Mouse (Mus musculus): ENCODE data around the gene Hnrnpa2b1. TPM values are rescaled to one million over a fixed set of nuclear protein-coding genes. Genes with fewer than 3 reads are reported as not detected.
A peak's percentile ranks its signal among the peaks of the same experiment; 100 is the strongest.

The Hnrnpa2b1 gene
- polyA plus RNA-seq, 1 experiment, result 275 TPM

DNA sequence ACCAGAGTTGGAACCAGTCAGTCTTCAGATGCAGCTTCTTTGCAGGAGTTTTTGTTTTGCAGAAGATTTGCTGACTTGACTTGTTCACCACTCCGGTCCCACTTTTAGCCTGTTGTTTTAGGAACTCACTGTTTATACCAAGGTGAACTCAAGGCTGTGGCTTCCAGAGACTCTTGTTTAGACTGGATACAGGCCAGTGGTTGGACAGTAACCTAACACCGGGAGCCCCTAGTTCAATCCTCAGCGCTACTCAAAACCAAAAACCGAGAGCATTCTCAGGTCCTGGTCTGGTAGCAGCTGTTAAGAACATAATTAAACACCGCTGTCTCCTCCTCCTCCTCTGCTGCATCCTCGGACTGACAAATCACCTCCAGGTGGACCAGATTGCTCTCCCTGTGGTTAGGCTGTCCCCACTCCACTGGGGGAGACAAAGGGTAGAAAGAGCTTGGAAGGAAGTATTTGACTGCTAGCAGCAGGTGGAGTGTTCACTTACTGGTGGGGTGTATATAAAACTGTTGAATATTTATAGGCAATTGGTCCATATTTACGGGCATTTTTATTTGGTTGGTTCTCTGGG, 16.7 kb downstream of the Hnrnpa2b1 start:
- peak overlapping the region; percentile 19 for H3K4me2 ChIP-seq (ENCODE audit: low read depth)
- H3K27me3 ChIP-seq (ENCODE audit: control insufficient read depth, insufficient read depth, insufficient read length), result no peaks in the 10 kb centered on the region
- no peaks in the 10 kb centered on the region for H3K79me2 ChIP-seq (ENCODE audit: control insufficient read depth, insufficient read depth)
- TF ChIP-seq MYOD1 (IDR thresholded peaks at IDR 0.05; ENCODE audit: control insufficient read depth in 1 of 3, insufficient read length in 2 of 3, low read depth in 2 of 3) (peak in 2 of 3 experiments; percentile 74 to 78), TCF12 (IDR thresholded peaks at IDR 0.05; ENCODE audit: insufficient read depth, poor library complexity, severe bottlenecking) (no peak)
- no peak overlapping the region for H3K4me3 ChIP-seq
- no peak overlapping the region for H3ac ChIP-seq (ENCODE audit: control insufficient read depth, insufficient read length)
- H3K36me3 ChIP-seq (ENCODE audit: control insufficient read depth, insufficient read depth), result peaks cover 3% of the 10 kb centered on the region

DNA sequence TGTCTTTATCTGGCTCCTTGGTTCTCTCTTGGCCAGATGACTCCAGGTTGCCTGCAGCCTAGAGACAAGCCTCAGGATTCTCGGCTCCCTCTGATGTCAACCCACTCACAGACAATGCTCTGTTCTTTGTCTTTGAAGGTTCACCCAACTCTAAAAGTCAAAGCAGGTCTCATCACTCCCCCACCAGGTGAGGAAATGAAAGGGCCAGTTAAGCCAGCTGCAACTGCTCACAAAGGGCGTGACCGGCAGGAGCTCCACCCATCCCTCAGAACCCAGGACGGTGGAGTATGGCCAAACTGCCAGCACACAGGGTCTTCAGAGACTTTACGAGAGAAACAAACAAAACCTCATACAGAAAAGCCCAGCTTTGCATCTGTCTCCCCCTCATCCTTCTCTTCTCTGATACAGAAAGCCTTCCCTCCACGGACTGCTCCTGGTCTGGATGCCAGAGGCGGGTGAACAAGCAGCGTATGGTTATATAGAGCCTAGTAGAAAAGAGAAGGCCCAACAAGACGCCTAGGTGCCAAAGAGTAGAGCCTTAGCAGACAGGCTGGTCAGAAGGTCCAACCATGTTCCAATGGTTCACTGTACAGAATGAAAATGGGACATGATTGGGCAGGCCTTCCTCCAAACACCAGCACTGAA, 27.4 kb downstream of the Hnrnpa2b1 start:
- TF ChIP-seq MYOD1 (IDR thresholded peaks at IDR 0.05; ENCODE audit: control insufficient read depth in 1 of 3, insufficient read length in 2 of 3, low read depth in 2 of 3), result no peak
- TF ChIP-seq MYOG (IDR thresholded peaks at IDR 0.05; ENCODE audit: control insufficient read depth in 1 of 3, insufficient read depth in 1 of 3, insufficient read length in 2 of 3, low read depth in 2 of 3), result no peak
- no peak for TF ChIP-seq POLR2AphosphoS2 (IDR thresholded peaks at IDR 0.05; ENCODE audit: insufficient read length, low read depth)
- no peak for TF ChIP-seq CEBPB (IDR thresholded peaks at IDR 0.05; ENCODE audit: insufficient read depth, poor library complexity, severe bottlenecking)
- TF ChIP-seq REST (IDR thresholded peaks at IDR 0.05; ENCODE audit: insufficient read depth, insufficient read length), result no peak
- TF ChIP-seq E2F4 (IDR thresholded peaks at IDR 0.05; ENCODE audit: insufficient read depth), result no peak
- no peaks in the 10 kb centered on the region for H3K36me3 ChIP-seq (ENCODE audit: control insufficient read depth, insufficient read depth)
- H3K4me3 ChIP-seq, result no peak overlapping the region

GRCm38 (mm10) chr6:51438826-51439330, 30.8 kb downstream of the Hnrnpa2b1 start:
- no peak overlapping the region for H3ac ChIP-seq (ENCODE audit: control insufficient read depth, insufficient read length)
- no peak overlapping the region for H3K4me2 ChIP-seq (ENCODE audit: low read depth)
- TF ChIP-seq TCF3 (IDR thresholded peaks at IDR 0.05; ENCODE audit: insufficient read length, low read depth) (no peak), MYOG (IDR thresholded peaks at IDR 0.05; ENCODE audit: control insufficient read depth in 1 of 3, insufficient read depth in 1 of 3, insufficient read length in 2 of 3, low read depth in 2 of 3) (no peak), REST (IDR thresholded peaks at IDR 0.05; ENCODE audit: insufficient read depth, insufficient read length) (no peak), MYOD1 (IDR thresholded peaks at IDR 0.05; ENCODE audit: control insufficient read depth in 1 of 3, insufficient read length in 2 of 3, low read depth in 2 of 3) (peak in 1 of 3 experiments; percentile 35), USF1 (IDR thresholded peaks at IDR 0.05; ENCODE audit: low read depth) (no peak)
- H3K27me3 ChIP-seq (ENCODE audit: control insufficient read depth, insufficient read depth, insufficient read length), result peaks cover 14% of the 10 kb centered on the region
- no peak overlapping the region for H3K4me3 ChIP-seq
- no peaks in the 10 kb centered on the region for H3K36me3 ChIP-seq (ENCODE audit: control insufficient read depth, insufficient read depth)
- H3K79me2 ChIP-seq (ENCODE audit: control insufficient read depth, insufficient read depth), result no peaks in the 10 kb centered on the region

More for the DNA sequence above, 27.4 kb downstream of the Hnrnpa2b1 start:
- H3K27me3 ChIP-seq (ENCODE audit: control insufficient read depth, insufficient read depth, insufficient read length), result peaks cover 6% of the 10 kb centered on the region
- no peak overlapping the region for H3K4me2 ChIP-seq (ENCODE audit: low read depth)
- H3K79me2 ChIP-seq (ENCODE audit: control insufficient read depth, insufficient read depth), result no peaks in the 10 kb centered on the region
- H3ac ChIP-seq (ENCODE audit: control insufficient read depth, insufficient read length), result no peak overlapping the region

DNA sequence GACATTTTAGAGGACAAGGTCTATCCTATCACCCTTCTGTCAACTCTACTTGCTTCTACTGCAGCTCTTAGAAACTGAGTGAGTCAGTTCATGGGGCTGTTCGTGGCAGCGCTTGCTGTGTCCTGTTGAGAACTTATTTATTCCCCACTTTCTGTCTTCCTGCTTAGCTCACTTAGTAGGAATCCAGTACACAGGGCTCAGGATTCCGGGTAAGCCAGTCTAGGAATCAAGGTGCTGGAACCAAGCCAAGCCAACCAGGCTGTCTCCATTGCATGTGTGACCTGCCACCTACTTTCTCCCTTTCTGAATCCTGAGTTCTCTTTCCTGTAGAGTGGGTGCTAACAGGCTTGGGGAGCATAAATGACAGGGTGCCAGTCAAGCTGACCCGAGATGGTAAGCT, 32.0 kb downstream of the Hnrnpa2b1 start:
- no peaks in the 10 kb centered on the region for H3K79me2 ChIP-seq (ENCODE audit: control insufficient read depth, insufficient read depth)
- no peaks in the 10 kb centered on the region for H3K36me3 ChIP-seq (ENCODE audit: control insufficient read depth, insufficient read depth)
- H3K4me3 ChIP-seq, result no peak overlapping the region
- no peak overlapping the region for H3ac ChIP-seq (ENCODE audit: control insufficient read depth, insufficient read length)
- TF ChIP-seq CEBPB (IDR thresholded peaks at IDR 0.05; ENCODE audit: insufficient read depth, poor library complexity, severe bottlenecking) (no peak), TCF3 (IDR thresholded peaks at IDR 0.05; ENCODE audit: insufficient read length, low read depth) (no peak), E2F4 (IDR thresholded peaks at IDR 0.05; ENCODE audit: insufficient read depth) (no peak), POLR2A (IDR thresholded peaks at IDR 0.05; ENCODE audit: insufficient read length, low read depth) (no peak), SRF (IDR thresholded peaks at IDR 0.05; ENCODE audit: control insufficient read depth, insufficient read length, low read depth) (no peak), USF1 (IDR thresholded peaks at IDR 0.05; ENCODE audit: low read depth) (no peak), POLR2AphosphoS2 (IDR thresholded peaks at IDR 0.05; ENCODE audit: insufficient read length, low read depth) (no peak), MYOG (IDR thresholded peaks at IDR 0.05; ENCODE audit: control insufficient read depth in 1 of 3, insufficient read depth in 1 of 3, insufficient read length in 2 of 3, low read depth in 2 of 3) (no peak), REST (IDR thresholded peaks at IDR 0.05; ENCODE audit: insufficient read depth, insufficient read length) (no peak), MYOD1 (IDR thresholded peaks at IDR 0.05; ENCODE audit: control insufficient read depth in 1 of 3, insufficient read length in 2 of 3, low read depth in 2 of 3) (no peak), MAX (IDR thresholded peaks at IDR 0.05; ENCODE audit: low read depth) (no peak), TCF12 (IDR thresholded peaks at IDR 0.05; ENCODE audit: insufficient read depth, poor library complexity, severe bottlenecking) (no peak)
- peaks cover 26% of the 10 kb centered on the region for H3K27me3 ChIP-seq (ENCODE audit: control insufficient read depth, insufficient read depth, insufficient read length)
- no peak overlapping the region for H3K4me2 ChIP-seq (ENCODE audit: low read depth)

DNA sequence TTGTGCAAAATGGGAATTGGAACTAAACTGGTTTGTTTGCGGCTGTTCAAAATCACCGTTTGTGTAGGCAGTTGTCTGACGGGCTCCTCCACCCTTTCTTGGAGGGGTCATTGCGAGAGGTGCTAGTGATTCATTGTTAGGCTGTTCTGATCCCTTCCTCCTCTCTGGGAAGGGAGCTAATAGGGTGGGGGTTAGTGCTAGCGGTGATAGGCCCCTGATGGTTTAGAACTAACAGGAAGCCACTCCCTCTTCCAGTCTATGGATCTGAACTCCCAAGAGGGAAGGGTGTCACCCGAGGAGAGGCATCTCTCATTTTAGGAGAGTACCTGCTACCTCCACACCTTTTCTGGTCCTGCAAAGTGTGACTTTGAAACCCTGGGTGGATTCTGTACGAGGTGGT, 35.4 kb downstream of the Hnrnpa2b1 start:
- no peak overlapping the region for H3K4me2 ChIP-seq (ENCODE audit: low read depth)
- no peak overlapping the region for H3K4me3 ChIP-seq
- H3K36me3 ChIP-seq (ENCODE audit: control insufficient read depth, insufficient read depth), result no peaks in the 10 kb centered on the region
- no peaks in the 10 kb centered on the region for H3K79me2 ChIP-seq (ENCODE audit: control insufficient read depth, insufficient read depth)
- no peak overlapping the region for H3ac ChIP-seq (ENCODE audit: control insufficient read depth, insufficient read length)
- TF ChIP-seq SRF (IDR thresholded peaks at IDR 0.05; ENCODE audit: control insufficient read depth, insufficient read length, low read depth) (no peak), USF1 (IDR thresholded peaks at IDR 0.05; ENCODE audit: low read depth) (no peak), MYOD1 (IDR thresholded peaks at IDR 0.05; ENCODE audit: control insufficient read depth in 1 of 3, insufficient read length in 2 of 3, low read depth in 2 of 3) (no peak), REST (IDR thresholded peaks at IDR 0.05; ENCODE audit: insufficient read depth, insufficient read length) (no peak), TCF12 (IDR thresholded peaks at IDR 0.05; ENCODE audit: insufficient read depth, poor library complexity, severe bottlenecking) (no peak), CEBPB (IDR thresholded peaks at IDR 0.05; ENCODE audit: insufficient read depth, poor library complexity, severe bottlenecking) (no peak), POLR2A (IDR thresholded peaks at IDR 0.05; ENCODE audit: insufficient read length, low read depth) (no peak), E2F4 (IDR thresholded peaks at IDR 0.05; ENCODE audit: insufficient read depth) (no peak), MAX (IDR thresholded peaks at IDR 0.05; ENCODE audit: low read depth) (no peak), TCF3 (IDR thresholded peaks at IDR 0.05; ENCODE audit: insufficient read length, low read depth) (no peak), POLR2AphosphoS2 (IDR thresholded peaks at IDR 0.05; ENCODE audit: insufficient read length, low read depth) (no peak), MYOG (IDR thresholded peaks at IDR 0.05; ENCODE audit: control insufficient read depth in 1 of 3, insufficient read depth in 1 of 3, insufficient read length in 2 of 3, low read depth in 2 of 3) (no peak)
- peaks cover 31% of the 10 kb centered on the region for H3K27me3 ChIP-seq (ENCODE audit: control insufficient read depth, insufficient read depth, insufficient read length)

All from myocyte (in vitro differentiated cells).